Mouse (Mus musculus): ENCODE measurements at regions not wholly inside any gene's neighbourhood (a gene's known extent, or its start where the extent isn't known, plus 50 kb on each side); places are given as distances from the start of the nearest gene placed in this dataset.

GRCm38 (mm10) chr10:96211189-96211588, 74.8 kb downstream of the Gm5426 start:
- TF ChIP-seq CTCF (conservative IDR thresholded peaks at IDR 0.05; ENCODE audit: low read length) (no peak), NANOG (IDR thresholded peaks at IDR 0.05; ENCODE audit: borderline replicate concordance, low read length) (no peak), POU5F1 (IDR thresholded peaks at IDR 0.05; ENCODE audit: borderline replicate concordance, low read length) (no peak)
